Mouse (Mus musculus) spleen, adult 2 months (tissue): ENCODE results near the gene Far1. TPM values are rescaled to one million over a fixed set of nuclear protein-coding genes. Genes with fewer than 3 reads are reported as not detected.
A peak's percentile ranks its signal among the peaks of the same experiment; 100 is the strongest.

ENCODE experiments used
- DNase-seq, 2 experiments: peaks; one replicate each; pipeline versions ENCODE4 v3.0.0 to v3.0.0-alpha.2; 2012 to 2021; ENCODE audit warnings: low spot score in 2 of 2, low read depth in 1 of 2
- H3K27ac ChIP-seq: fragments of 200-500 bp; 2 replicates; pipeline ENCODE4 v1.5.1; 2012; ENCODE audit warnings: low read length, inconsistent platforms; ENCODE audit not compliant: insufficient read depth
- H3K27me3 ChIP-seq: fragments of 200-500 bp; 2 replicates; pipeline ENCODE4 v1.6.1; 2012; ENCODE audit warnings: mild to moderate bottlenecking, moderate library complexity, low read length, inconsistent platforms; ENCODE audit not compliant: control insufficient read depth, insufficient read depth
- H3K36me3 ChIP-seq: fragments of 200-500 bp; 2 replicates; pipeline ENCODE4 v1.6.1; 2012; ENCODE audit warnings: mild to moderate bottlenecking, low read length, inconsistent platforms; ENCODE audit not compliant: control insufficient read depth, insufficient read depth
- H3K4me1 ChIP-seq: fragments of 200-500 bp; 2 replicates; pipeline ENCODE4 v1.6.1; 2011; ENCODE audit warnings: inconsistent platforms; ENCODE audit not compliant: control insufficient read depth, insufficient read depth, insufficient read length
- H3K4me3 ChIP-seq: fragments of 200-500 bp; 2 replicates; pipeline ENCODE4 v1.5.1; 2011; ENCODE audit warnings: mild to moderate bottlenecking, inconsistent platforms; ENCODE audit not compliant: insufficient read depth, insufficient read length; ENCODE audit errors: extremely low read depth
- CTCF ChIP-seq: fragments of 200-500 bp; IDR thresholded peaks from 2 replicates; pipeline ENCODE4 v1.5.1; 2011; ENCODE audit warnings: mild to moderate bottlenecking, inconsistent platforms; ENCODE audit not compliant: insufficient read depth, insufficient read length, insufficient replicate concordance; ENCODE audit errors: extremely low read depth
- POLR2A ChIP-seq: fragments of 200-500 bp; IDR thresholded peaks from 2 replicates; pipeline ENCODE4 v1.6.1; 2011; ENCODE audit warnings: low read depth, low read length, inconsistent platforms
- WGBS: fragments of 180-500 bp; shearing (Covaris S2); methylation state at CpG from one replicate; pipeline ENCODE4 v1.1.7; 2018; 5-methylcytosine and 5-hydroxymethylcytosine counted together
- polyA plus RNA-seq: library from polyadenylated mRNA; depleted of rRNA; stranded (reverse); fragments of >200 nt; gene quantifications from 2 replicates; pipeline ENCODE4 v1.2.3, GENCODE M21; 2012

The Far1 gene
- polyA plus RNA-seq, 1 experiment = 8.3 TPM

DNA sequence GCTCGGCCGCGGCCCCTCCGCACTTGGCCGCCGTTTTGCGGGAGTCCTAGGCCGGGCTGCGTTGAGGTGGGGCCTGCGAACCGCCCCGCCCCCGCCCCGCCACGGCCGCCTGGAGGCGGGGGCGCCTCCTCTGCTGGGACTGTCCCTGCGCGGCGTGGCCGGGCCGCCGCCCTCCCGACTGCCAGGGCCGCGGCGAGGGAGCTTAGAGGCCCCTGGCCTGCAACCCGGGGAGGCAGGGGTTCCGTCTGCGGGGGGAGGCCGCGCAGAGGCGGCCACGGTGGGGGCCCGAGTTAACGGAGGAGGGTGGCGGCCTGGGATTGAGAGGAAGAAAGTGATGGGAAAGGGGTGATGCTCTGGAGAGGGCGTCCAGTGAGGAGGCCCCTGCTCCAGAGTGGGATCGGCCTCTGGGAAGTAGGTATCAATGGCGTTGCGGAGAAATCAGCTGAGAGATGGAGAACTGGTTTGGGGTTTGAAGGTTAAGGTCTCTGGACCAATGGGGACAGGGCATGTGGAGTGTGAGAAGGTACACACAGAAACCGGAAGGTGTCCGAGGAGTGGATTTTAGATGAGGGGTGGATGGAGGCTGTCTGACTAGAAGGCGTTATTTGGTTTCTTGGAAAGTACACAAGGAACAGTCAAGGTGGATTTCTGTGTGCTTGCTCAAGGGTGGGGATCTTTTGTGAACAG lies 472 bp downstream of the Far1 start:
- no peak for TF ChIP-seq POLR2A
- no peak for TF ChIP-seq CTCF
- Histone ChIP-seq H3K27ac (peak overlapping the region; percentile 99), H3K4me3 (peak overlapping the region; percentile 98), H3K27me3 (no peaks in the 10 kb centered on the region), H3K36me3 (no peaks in the 10 kb centered on the region), H3K4me1 (peaks cover 6% of the 10 kb centered on the region; the same call in 1 of the 2 replicates)
- DNase-seq = peak in 1 of 2 experiments; percentile 15
- 1% methylated on average over 43 of the region's 45 CpGs for WGBS

- Histone ChIP-seq H3K4me3 (no peak overlapping the region), H3K27me3 (no peaks in the 10 kb centered on the region), H3K27ac (no peak overlapping the region; the same call in 1 of the 2 replicates), H3K4me1 (peaks cover 6% of the 10 kb centered on the region; the same call in 1 of the 2 replicates), H3K36me3 (no peaks in the 10 kb centered on the region)
- DNase-seq = no peak
- no peak for TF ChIP-seq CTCF
- TF ChIP-seq POLR2A = no peak
- 95% methylated on average over 4 of the region's 4 CpGs for WGBS
Observed at GRCm38 (mm10) chr7:113515831-113516230, 2.2 kb downstream of the Far1 start.

DNA sequence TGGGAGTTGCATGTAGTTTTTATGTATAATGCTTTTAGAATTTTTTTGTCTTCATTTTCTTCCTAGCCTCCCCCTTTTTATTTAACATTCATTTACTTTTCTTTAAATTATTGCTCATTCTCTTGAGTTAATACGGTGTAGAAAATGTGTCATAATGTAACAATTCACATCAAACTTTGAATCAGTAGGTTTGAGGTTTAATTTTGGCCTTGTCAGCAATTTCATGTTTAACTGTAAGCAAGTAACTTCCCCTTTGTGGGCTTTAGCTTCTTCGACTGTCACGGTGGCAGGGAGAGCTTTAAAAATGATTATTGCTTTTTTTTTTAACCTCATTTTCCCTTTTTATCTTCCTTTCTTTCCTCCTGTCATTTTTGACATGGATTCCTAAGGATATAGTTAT lies 4.8 kb downstream of the Far1 start:
- Histone ChIP-seq H3K4me1 (peaks cover 8% of the 10 kb centered on the region; the same call in 1 of the 2 replicates), H3K4me3 (no peak overlapping the region)
- 5% methylated on average over 3 of the region's 3 CpGs for WGBS

GRCm38 (mm10) chr7:113518961-113519360 lies 5.3 kb downstream of the Far1 start:
- WGBS = 67% methylated on average over 2 of the region's 2 CpGs
- Histone ChIP-seq H3K27me3 (no peaks in the 10 kb centered on the region), H3K4me1 (peaks cover 8% of the 10 kb centered on the region; the same call in 1 of the 2 replicates), H3K36me3 (no peaks in the 10 kb centered on the region), H3K27ac (no peak overlapping the region; the same call in 1 of the 2 replicates), H3K4me3 (no peak overlapping the region)
- DNase-seq = no peak
- TF ChIP-seq CTCF (no peak), POLR2A (no peak)

More for the DNA sequence above, 4.8 kb downstream of the Far1 start:
- no peak for TF ChIP-seq CTCF
- TF ChIP-seq POLR2A = no peak
- no peak for DNase-seq
- Histone ChIP-seq H3K36me3 (no peaks in the 10 kb centered on the region), H3K27me3 (no peaks in the 10 kb centered on the region), H3K27ac (no peak overlapping the region)

DNA sequence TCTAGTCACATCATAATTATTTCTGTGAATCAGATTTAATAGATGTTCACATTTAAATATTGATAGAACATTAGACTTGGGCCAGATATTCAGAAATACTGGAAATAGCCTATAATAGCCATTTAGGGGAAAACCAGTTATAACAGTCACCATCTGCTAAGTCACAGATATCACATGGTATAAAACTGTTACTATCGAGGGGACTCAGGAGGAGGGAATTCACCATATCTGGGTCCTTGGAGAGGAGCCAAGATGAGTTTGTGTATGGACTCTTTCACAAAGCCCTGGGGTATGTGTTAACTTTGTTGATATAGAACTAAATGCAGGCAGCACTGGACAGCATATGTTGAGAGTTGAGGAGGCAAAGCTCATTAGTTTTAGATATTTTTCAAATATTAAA lies 29.5 kb downstream of the Far1 start:
- no peak overlapping the region for H3K27ac ChIP-seq
- peaks cover 11% of the 10 kb centered on the region; the same call in 1 of the 2 replicates for H3K36me3 ChIP-seq
- H3K4me1 ChIP-seq = no peaks in the 10 kb centered on the region
- H3K4me3 ChIP-seq = no peak overlapping the region
- no peaks in the 10 kb centered on the region for H3K27me3 ChIP-seq
- DNase-seq = no peak
- 67% methylated on average over 1 of the region's 1 CpGs for WGBS
- TF ChIP-seq POLR2A (no peak), CTCF (no peak)

GRCm38 (mm10) chr7:113551742-113552463 lies 38.3 kb downstream of the Far1 start:
- no peak for TF ChIP-seq POLR2A
- no peak for TF ChIP-seq CTCF
- H3K36me3 ChIP-seq = peaks cover 10% of the 10 kb centered on the region
- no peak overlapping the region for H3K4me3 ChIP-seq
- no peak overlapping the region for H3K27ac ChIP-seq
- DNase-seq = no peak
- H3K27me3 ChIP-seq = no peaks in the 10 kb centered on the region
- H3K4me1 ChIP-seq = peaks cover 5% of the 10 kb centered on the region
